Mouse (Mus musculus): ENCODE measurements around the gene Fkbp9. TPM values are rescaled to one million over a fixed set of nuclear protein-coding genes. Genes with fewer than 3 reads are reported as not detected.

The Fkbp9 gene
- polyA plus RNA-seq, 1 experiment from 2014 or later = 193 TPM

GRCm38 (mm10) chr6:56923331-56923725 lies 91.5 kb downstream of the Fkbp9 start:
- Histone ChIP-seq H3K36me3 (no peaks in the 10 kb centered on the region), H3K4me3 (peak overlapping the region; percentile 76), H3K4me2 (peak overlapping the region; percentile 67), H3K27me3 (no peaks in the 10 kb centered on the region), H3K9me3 (no peaks in the 10 kb centered on the region), H3K4me1 (peaks cover 9% of the 10 kb centered on the region; the same call in 1 of the 2 replicates), H3K9ac (peak overlapping the region; percentile 68), H3K27ac (peak overlapping the region; percentile 60)
- WGBS = under 1% methylated on average over 25 of the region's 25 CpGs
- ATAC-seq (ENCODE audit: borderline replicate concordance, extremely low read depth, low FRiP score, low TSS enrichment) = no peak

GRCm38 (mm10) chr6:56923726-56924707 lies 92.2 kb downstream of the Fkbp9 start, which contains the start of the genes Nt5c3 and Vmn1r4:
Nt5c3 (minus strand) TSS chr6:56923932.
Vmn1r4 (plus strand) TSS chr6:56924015.
- WGBS = 2% methylated on average over 63 of the region's 64 CpGs
- Histone ChIP-seq H3K27ac (peak within 1 kb of the TSS; percentile 90), H3K4me2 (peak within 1 kb of the TSS; percentile 67), H3K36me3 (no peaks in the 10 kb centered on the region), H3K27me3 (no peaks in the 10 kb centered on the region), H3K9ac (peak within 1 kb of the TSS; percentile 68), H3K9me3 (no peaks in the 10 kb centered on the region), H3K4me3 (peak within 1 kb of the TSS; percentile 76), H3K4me1 (peaks cover 8% of the 10 kb centered on the region; the same call in 1 of the 2 replicates)
- ATAC-seq (ENCODE audit: borderline replicate concordance, extremely low read depth, low FRiP score, low TSS enrichment) = peak; percentile 98

Other genes with a start within 250 kb of the Fkbp9 start
- gene Lsm5, start 127.3 kb upstream of the Fkbp9 start, polyA plus RNA-seq (2015; fragmentation: Nextera tagmentation; extraction: Ambion mirVana) = 123 and 133 TPM in 2 replicates
- 10.1 and 11.5 TPM in 2 replicates for gene Avl9, start 117.2 kb upstream of the Fkbp9 start, polyA plus RNA-seq (2015; fragmentation: Nextera tagmentation; extraction: Ambion mirVana)
- gene Kbtbd2, start 34.2 kb upstream of the Fkbp9 start, polyA plus RNA-seq (2015; fragmentation: Nextera tagmentation; extraction: Ambion mirVana) = 30.6 and 31.6 TPM in 2 replicates
- gene Nt5c3, start 91.9 kb downstream of the Fkbp9 start, polyA plus RNA-seq (2015; fragmentation: Nextera tagmentation; extraction: Ambion mirVana) = 60.9 and 62.9 TPM in 2 replicates
- 0.23 and 0.32 TPM in 2 replicates for gene Vmn1r4, start 92.0 kb downstream of the Fkbp9 start, polyA plus RNA-seq (2015; fragmentation: Nextera tagmentation; extraction: Ambion mirVana)
- gene Vmn1r5, start 138.2 kb downstream of the Fkbp9 start, polyA plus RNA-seq (2015; fragmentation: Nextera tagmentation; extraction: Ambion mirVana) = not detected in 2 replicates
- not detected in 2 replicates for gene Vmn1r6, start 165.2 kb downstream of the Fkbp9 start, polyA plus RNA-seq (2015; fragmentation: Nextera tagmentation; extraction: Ambion mirVana)
- gene Vmn1r7, start 193.3 kb downstream of the Fkbp9 start, polyA plus RNA-seq (2015; fragmentation: Nextera tagmentation; extraction: Ambion mirVana) = not detected in 2 replicates
- gene Vmn1r8, start 200.2 kb downstream of the Fkbp9 start, polyA plus RNA-seq (2015; fragmentation: Nextera tagmentation; extraction: Ambion mirVana) = not detected in 2 replicates
- gene Vmn1r9, start 234.7 kb downstream of the Fkbp9 start, polyA plus RNA-seq (2015; fragmentation: Nextera tagmentation; extraction: Ambion mirVana) = not detected in 2 replicates

All from lung, embryonic 15.5 days (tissue).